ENCODE assay signal across 14 mouse cellular contexts in the genomic region with DNA sequence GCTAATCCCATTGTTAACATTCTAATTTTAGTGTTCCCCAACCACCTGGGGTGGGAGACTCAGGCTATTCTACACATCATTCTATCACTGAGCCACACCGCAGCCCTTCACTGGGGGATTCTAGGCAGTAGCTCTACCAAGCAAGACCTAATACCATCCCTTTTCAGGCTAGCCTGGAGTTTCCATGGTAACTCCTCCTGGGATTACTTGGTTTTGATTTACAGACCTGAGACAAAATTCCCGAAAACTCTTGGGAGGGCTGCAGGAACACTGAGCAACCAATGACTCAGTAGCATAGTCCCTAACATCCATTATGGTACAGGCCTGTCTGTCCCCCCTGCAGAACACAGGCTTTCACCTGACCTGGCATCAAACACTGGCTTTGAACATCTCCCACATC. TPM values are rescaled to one million over a fixed set of nuclear protein-coding genes. Genes with fewer than 3 reads are reported as not detected.
A peak's percentile ranks its signal among the peaks of the same experiment; 100 is the strongest.
DNase-seq lines count a peak whose midpoint lies in the region; ATAC-seq and TF ChIP-seq lines count a peak whose summit lies in the region.
"Had no signal": no experiment of that assay in that cellular context is flagged by ENCODE, and none has a peak within 500 bp of the region (broad histone marks: within the 10 kb centered on the region; RNA-seq: fewer than 3 reads in every experiment).

No protein-coding gene starts in this region.

- TF ChIP-seq CTCF in forebrain, postnatal 0 days (IDR thresholded peaks at IDR 0.05; ENCODE audit: low read depth), result no peak

- no peak overlapping the region for H3K9ac ChIP-seq in forebrain, postnatal 0 days
- H3K9ac ChIP-seq in forebrain, embryonic 12.5 days, result no peak overlapping the region
- H3K9ac ChIP-seq in neural tube, embryonic 11.5 days (ENCODE audit: low read length), result no peak overlapping the region
- H3K9ac ChIP-seq: limb, embryonic 13.5 days had no signal

- H3K36me3 ChIP-seq in forebrain, postnatal 0 days (ENCODE audit: insufficient read depth), result peaks cover 46% of the 10 kb centered on the region
- peaks cover 43% of the 10 kb centered on the region for H3K36me3 ChIP-seq in forebrain, embryonic 12.5 days (replicated peaks)
- peaks cover 28% of the 10 kb centered on the region for H3K36me3 ChIP-seq in neural tube, embryonic 11.5 days (ENCODE audit: control insufficient read depth, insufficient read depth, low read length)

- ATAC-seq in forebrain, postnatal 0 days, result peak; percentile 21
- no peak; the same call in 1 of the 2 replicates for ATAC-seq in forebrain, embryonic 12.5 days (ENCODE audit: low FRiP score)
- peak; percentile 15; the same call in 1 of the 2 replicates for ATAC-seq in neural tube, embryonic 11.5 days (ENCODE audit: insufficient read depth, low FRiP score, low TSS enrichment)
- no peak for ATAC-seq in megakaryocyte, adult 5-6 weeks (ENCODE audit: poor library complexity, severe bottlenecking)

- 60% methylated on average over 2 of the region's 2 CpGs for WGBS in forebrain, postnatal 0 days
- WGBS in forebrain, embryonic 12.5 days, result 63% methylated on average over 2 of the region's 2 CpGs
- WGBS in neural tube, embryonic 11.5 days, result 51% methylated on average over 2 of the region's 2 CpGs

- no peaks in the 10 kb centered on the region for H3K4me1 ChIP-seq in forebrain, postnatal 0 days (ENCODE audit: insufficient read depth)
- H3K4me1 ChIP-seq in forebrain, embryonic 12.5 days, result no peaks in the 10 kb centered on the region; the same call in 1 of the 2 replicates
- no peaks in the 10 kb centered on the region for H3K4me1 ChIP-seq in neural tube, embryonic 11.5 days (ENCODE audit: control insufficient read depth, insufficient read depth, low read length)

- no peaks in the 10 kb centered on the region for H3K9me3 ChIP-seq in forebrain, postnatal 0 days (ENCODE audit: low read length)
- no peaks in the 10 kb centered on the region for H3K9me3 ChIP-seq in forebrain, embryonic 12.5 days
- H3K9me3 ChIP-seq in neural tube, embryonic 11.5 days (ENCODE audit: control insufficient read depth, low read length), result no peaks in the 10 kb centered on the region
- H3K9me3 ChIP-seq: limb, embryonic 13.5 days had no signal

- H3K4me2 ChIP-seq in forebrain, postnatal 0 days (ENCODE audit: low read depth), result no peak overlapping the region
- H3K4me2 ChIP-seq in forebrain, embryonic 12.5 days, result no peak overlapping the region
- H3K4me2 ChIP-seq in neural tube, embryonic 11.5 days (ENCODE audit: low read depth), result no peak overlapping the region
- H3K4me2 ChIP-seq: limb, embryonic 13.5 days had no signal

- 0 out of 2 replicates have a peak overlapping the region, but pooled peaks have one; percentile 9 for H3K27ac ChIP-seq in forebrain, postnatal 0 days (ENCODE audit: low read depth, low read length)
- no peak overlapping the region for H3K27ac ChIP-seq in forebrain, embryonic 12.5 days
- H3K27ac ChIP-seq in neural tube, embryonic 11.5 days (ENCODE audit: low read depth, low read length), result no peak overlapping the region

- DNase-seq in forebrain, postnatal 0 days, result peak; percentile 11
- no peak for DNase-seq in neural tube, embryonic 11.5 days (ENCODE audit: low spot score)
- DNase-seq in neural tube, embryonic 10.5 days (ENCODE audit: extremely low spot score, low spot score), result no peak
- peak; percentile 49 for DNase-seq in mesoderm, embryonic 11.5 days (ENCODE audit: low read depth, low spot score)
- no peak for DNase-seq in cerebellum, postnatal 25 days
- DNase-seq in heart, postnatal 14 days, result no peak
- DNase-seq: B cell, adult 2 months; cerebellum, adult 11 months; kidney, adult 8-10 months; kidney, postnatal 36 days; thymus, postnatal 4 days had no signal

- H3K27me3 ChIP-seq in forebrain, postnatal 0 days (ENCODE audit: insufficient read depth, low read length), result no peaks in the 10 kb centered on the region
- no peaks in the 10 kb centered on the region for H3K27me3 ChIP-seq in forebrain, embryonic 12.5 days
- no peaks in the 10 kb centered on the region for H3K27me3 ChIP-seq in neural tube, embryonic 11.5 days (ENCODE audit: control insufficient read depth, insufficient read depth, low read length)
- H3K27me3 ChIP-seq: limb, embryonic 13.5 days had no signal

- intact Hi-C loops in heart, postnatal 14 days (cut with DNase I), result no loop called here

- no peak overlapping the region for H3K4me3 ChIP-seq in forebrain, postnatal 0 days (ENCODE audit: low read depth, low read length)
- no peak overlapping the region for H3K4me3 ChIP-seq in forebrain, embryonic 12.5 days (replicated peaks)
- no peak overlapping the region for H3K4me3 ChIP-seq in neural tube, embryonic 11.5 days (ENCODE audit: low read depth, low read length)
- H3K4me3 ChIP-seq: limb, embryonic 13.5 days had no signal

RNA-seq across cellular contexts. Expression of gene Rras, which starts 8.5 kb away (rescaled TPM):
- 2.9 and 4.2 TPM in 2 replicates for total RNA-seq in forebrain, postnatal 0 days (2014; rRNA removed)
- 10.6 and 13.1 TPM in 2 replicates for polyA plus RNA-seq in forebrain, postnatal 0 days (2015; fragmentation: Nextera tagmentation; extraction: Ambion mirVana)
- polyA plus RNA-seq in forebrain, embryonic 12.5 days (2016; fragmentation: Nextera tagmentation; extraction: Ambion mirVana), result 11.4 and 13.8 TPM in 2 replicates
- 17.7 and 20.0 TPM in 2 replicates for polyA plus RNA-seq in neural tube, embryonic 11.5 days (2014; fragmentation: Nextera tagmentation; extraction: Ambion mirVana)
- total RNA-seq in megakaryocyte, adult 5-6 weeks (2015), result 77.1 and 78.6 TPM in 2 replicates
- total RNA-seq in megakaryocyte, adult 5-6 weeks (2017), result 12.7 and 14.1 TPM in 2 replicates
- total RNA-seq in heart, postnatal 14 days (2021), result 10 to 100 TPM; 60.7 to 62.8 TPM

RNA-seq across cellular contexts. Expression of gene Scaf1, which starts 10.1 kb away (rescaled TPM):
- 58.7 and 72.5 TPM in 2 replicates for total RNA-seq in forebrain, postnatal 0 days (2014; rRNA removed)
- 43.4 and 50.0 TPM in 2 replicates for polyA plus RNA-seq in forebrain, postnatal 0 days (2015; fragmentation: Nextera tagmentation; extraction: Ambion mirVana)
- 47.4 and 52.0 TPM in 2 replicates for polyA plus RNA-seq in forebrain, embryonic 12.5 days (2016; fragmentation: Nextera tagmentation; extraction: Ambion mirVana)
- 54.7 and 57.6 TPM in 2 replicates for polyA plus RNA-seq in neural tube, embryonic 11.5 days (2014; fragmentation: Nextera tagmentation; extraction: Ambion mirVana)
- 22.2 and 23.0 TPM in 2 replicates for total RNA-seq in megakaryocyte, adult 5-6 weeks (2015)
- 9.6 and 12.2 TPM in 2 replicates for total RNA-seq in megakaryocyte, adult 5-6 weeks (2017)
- 10 to 100 TPM; 53.8 to 56.1 TPM for total RNA-seq in heart, postnatal 14 days (2021)

RNA-seq across cellular contexts. Expression of gene Prr12, which starts 26.4 kb away (rescaled TPM):
- total RNA-seq in forebrain, postnatal 0 days (2014; rRNA removed), result 12.6 and 14.0 TPM in 2 replicates
- polyA plus RNA-seq in forebrain, postnatal 0 days (2015; fragmentation: Nextera tagmentation; extraction: Ambion mirVana), result 4.9 and 8.2 TPM in 2 replicates
- 13.1 and 13.6 TPM in 2 replicates for polyA plus RNA-seq in forebrain, embryonic 12.5 days (2016; fragmentation: Nextera tagmentation; extraction: Ambion mirVana)
- 12.9 and 13.2 TPM in 2 replicates for polyA plus RNA-seq in neural tube, embryonic 11.5 days (2014; fragmentation: Nextera tagmentation; extraction: Ambion mirVana)
- total RNA-seq in megakaryocyte, adult 5-6 weeks (2015), result 15.4 and 16.3 TPM in 2 replicates
- total RNA-seq in megakaryocyte, adult 5-6 weeks (2017), result 1.9 and 3.0 TPM in 2 replicates
- 10 to 100 TPM; 27.2 to 28.3 TPM for total RNA-seq in heart, postnatal 14 days (2021)

RNA-seq across cellular contexts. Expression of gene Bcl2l12, which starts 27.7 kb away (rescaled TPM):
- total RNA-seq in forebrain, postnatal 0 days (2014; rRNA removed), result 7.5 and 7.9 TPM in 2 replicates
- polyA plus RNA-seq in forebrain, postnatal 0 days (2015; fragmentation: Nextera tagmentation; extraction: Ambion mirVana), result 7.8 and 8.5 TPM in 2 replicates
- 57.8 and 66.4 TPM in 2 replicates for polyA plus RNA-seq in forebrain, embryonic 12.5 days (2016; fragmentation: Nextera tagmentation; extraction: Ambion mirVana)
- polyA plus RNA-seq in neural tube, embryonic 11.5 days (2014; fragmentation: Nextera tagmentation; extraction: Ambion mirVana), result 51.6 and 52.9 TPM in 2 replicates
- total RNA-seq in megakaryocyte, adult 5-6 weeks (2015), result 16.8 and 18.7 TPM in 2 replicates
- total RNA-seq in megakaryocyte, adult 5-6 weeks (2017), result 14.1 and 17.7 TPM in 2 replicates
- 10 to 100 TPM; 10.4 to 12.3 TPM for total RNA-seq in heart, postnatal 14 days (2021)

RNA-seq across cellular contexts. Expression of gene Irf3, which starts 28.8 kb away (rescaled TPM):
- 39.3 and 39.7 TPM in 2 replicates for total RNA-seq in forebrain, postnatal 0 days (2014; rRNA removed)
- polyA plus RNA-seq in forebrain, postnatal 0 days (2015; fragmentation: Nextera tagmentation; extraction: Ambion mirVana), result 23.1 and 24.0 TPM in 2 replicates
- polyA plus RNA-seq in forebrain, embryonic 12.5 days (2016; fragmentation: Nextera tagmentation; extraction: Ambion mirVana), result 72.4 and 73.0 TPM in 2 replicates
- polyA plus RNA-seq in neural tube, embryonic 11.5 days (2014; fragmentation: Nextera tagmentation; extraction: Ambion mirVana), result 67.1 and 72.3 TPM in 2 replicates
- 60.8 and 76.8 TPM in 2 replicates for total RNA-seq in megakaryocyte, adult 5-6 weeks (2015)
- 84.8 and 89.4 TPM in 2 replicates for total RNA-seq in megakaryocyte, adult 5-6 weeks (2017)
- total RNA-seq in heart, postnatal 14 days (2021), result 10 to 100 TPM; 36.5 to 40.2 TPM

Comparison
In these comparisons a context has a peak if more than half of its experiments do, and no peak if none do; other contexts are left out.
1. ATAC-seq: peak in forebrain, postnatal 0 days (single experiment) and neural tube, embryonic 11.5 days (single experiment); none in forebrain, embryonic 12.5 days (single experiment) and megakaryocyte, adult 5-6 weeks (single experiment).
2. DNase-seq: peak in forebrain, postnatal 0 days (single experiment) and mesoderm, embryonic 11.5 days (single experiment); none in neural tube, embryonic 11.5 days (single experiment), neural tube, embryonic 10.5 days (single experiment), cerebellum, postnatal 25 days (0 of 2) and heart, postnatal 14 days (0 of 2).